Mouse (Mus musculus) spleen, postnatal 36 days (tissue): ENCODE measurements around the gene Ccdc14.
A peak's percentile ranks its signal among the peaks of the same experiment; 100 is the strongest.
"Not testable (repeated sequence)": the region's sequence is repeated elsewhere in the genome, so short reads cannot be mapped to it uniquely, and the experiment has no call there.

Experiments
- DNase-seq, 2 experiments: peaks; one replicate each; pipeline ENCODE4 v3.0.0; 2022; ENCODE audit warnings: low spot score in 2 of 2, mixed read lengths in 1 of 2

The Ccdc14 gene

GRCm38 (mm10) chr16:34711481-34711880 is 21.1 kb downstream of the Ccdc14 start:
- DNase-seq = no peak

- no peak for DNase-seq
Measured at GRCm38 (mm10) chr16:34725156-34725555, 34.7 kb downstream of the Ccdc14 start.

GRCm38 (mm10) chr16:34728610-34729009 is 38.2 kb downstream of the Ccdc14 start:
- DNase-seq = not testable (repeated sequence)

GRCm38 (mm10) chr16:34729371-34729770 is 39.0 kb downstream of the Ccdc14 start:
- DNase-seq = no peak

- no peak for DNase-seq
Measured at GRCm38 (mm10) chr16:34738656-34739233, 48.3 kb downstream of the Ccdc14 start.

- no peak for DNase-seq
Measured at GRCm38 (mm10) chr16:34742930-34743329, 52.5 kb downstream of the Ccdc14 start.

GRCm38 (mm10) chr16:34745065-34745585 is 54.7 kb downstream of the Ccdc14 start, which contains the start of gene Mylk:
Gene Mylk (plus strand): TSS chr16:34745210.
- DNase-seq = peak; percentile 28 to 33

- DNase-seq = no peak
Measured at GRCm38 (mm10) chr16:34748081-34748720, 57.8 kb downstream of the Ccdc14 start.

GRCm38 (mm10) chr16:34749536-34749935 is 59.1 kb downstream of the Ccdc14 start:
- no peak for DNase-seq

- DNase-seq = no peak
Measured at GRCm38 (mm10) chr16:34752026-34752425, 61.6 kb downstream of the Ccdc14 start.

- DNase-seq = no peak
Measured at GRCm38 (mm10) chr16:34752977-34753376, 62.6 kb downstream of the Ccdc14 start.

- DNase-seq = no peak
Measured at GRCm38 (mm10) chr16:34756991-34757390, 66.6 kb downstream of the Ccdc14 start.

- DNase-seq = no peak
Measured at GRCm38 (mm10) chr16:34758205-34758604, 67.8 kb downstream of the Ccdc14 start.

- DNase-seq = no peak
Measured at GRCm38 (mm10) chr16:34763959-34764591, 73.7 kb downstream of the Ccdc14 start.

GRCm38 (mm10) chr16:34765666-34766065 is 75.2 kb downstream of the Ccdc14 start:
- no peak for DNase-seq

- no peak for DNase-seq
Measured at GRCm38 (mm10) chr16:34766193-34766592, 75.8 kb downstream of the Ccdc14 start.

GRCm38 (mm10) chr16:34767443-34767842 is 77.0 kb downstream of the Ccdc14 start:
- no peak for DNase-seq

- no peak for DNase-seq
Measured at GRCm38 (mm10) chr16:34768436-34768835, 78.0 kb downstream of the Ccdc14 start.

GRCm38 (mm10) chr16:34770127-34770526 is 79.7 kb downstream of the Ccdc14 start:
- no peak for DNase-seq

GRCm38 (mm10) chr16:34772445-34773032 is 82.1 kb downstream of the Ccdc14 start:
- no peak for DNase-seq
